Mouse (Mus musculus) layer of hippocampus, postnatal 25 days (tissue): Measurements from ENCODE around the gene Usp12. TPM values are rescaled to one million over a fixed set of nuclear protein-coding genes. Genes with fewer than 3 reads are reported as not detected.

ENCODE experiments used
- DNase-seq, 2 experiments: peaks; one replicate each; pipeline ENCODE4 v3.0.0; 2022; ENCODE audit warnings: mixed read lengths in 2 of 2, low spot score in 1 of 2; ENCODE audit errors: extremely low spot score in 1 of 2
- total RNA-seq, 2 experiments: library from RNA; stranded (reverse); gene quantifications; 2 replicates each; pipeline ENCODE4 v1.2.3; 2021

The Usp12 gene
- total RNA-seq, result 10 to 100 TPM; 58.2 to 58.9 TPM

- peak; percentile 94 to 98 for DNase-seq
These were observed at the start of gene Usp12 for GRCm38 (mm10) chr5:146794853-146795252. Gene Usp12, minus strand, starts transcription at chr5:146795006.

- DNase-seq, result no peak
These were observed 49.6 kb upstream of the Usp12 start for GRCm38 (mm10) chr5:146844301-146844941.

GRCm38 (mm10) chr5:146841996-146842395, 47.2 kb upstream of the Usp12 start:
- DNase-seq, result no peak

GRCm38 (mm10) chr5:146841301-146841700, 46.5 kb upstream of the Usp12 start:
- DNase-seq, result no peak

GRCm38 (mm10) chr5:146840422-146840821, 45.6 kb upstream of the Usp12 start:
- no peak for DNase-seq

GRCm38 (mm10) chr5:146839760-146840159, 45.0 kb upstream of the Usp12 start:
- no peak for DNase-seq

GRCm38 (mm10) chr5:146838836-146839648, 44.2 kb upstream of the Usp12 start:
- DNase-seq, result no peak

GRCm38 (mm10) chr5:146837967-146838720, 43.3 kb upstream of the Usp12 start:
- no peak for DNase-seq

GRCm38 (mm10) chr5:146834959-146835358, 40.2 kb upstream of the Usp12 start:
- no peak for DNase-seq

GRCm38 (mm10) chr5:146833673-146834201, 38.9 kb upstream of the Usp12 start:
- no peak for DNase-seq

GRCm38 (mm10) chr5:146832769-146833448, 38.1 kb upstream of the Usp12 start, which contains the start of gene Rpl21:
Gene Rpl21, plus strand, starts transcription at chr5:146832890.
- peak; percentile 87 to 99 for DNase-seq

- no peak for DNase-seq
These were observed 37.6 kb upstream of the Usp12 start for GRCm38 (mm10) chr5:146832435-146832768.

- no peak for DNase-seq
These were observed 34.7 kb upstream of the Usp12 start for GRCm38 (mm10) chr5:146829528-146829927.

GRCm38 (mm10) chr5:146823005-146823404, 28.2 kb upstream of the Usp12 start:
- no peak for DNase-seq

GRCm38 (mm10) chr5:146818906-146819623, 24.3 kb upstream of the Usp12 start:
- DNase-seq, result no peak

GRCm38 (mm10) chr5:146817583-146817982, 22.8 kb upstream of the Usp12 start:
- no peak for DNase-seq

- DNase-seq, result no peak
These were observed 20.6 kb upstream of the Usp12 start for GRCm38 (mm10) chr5:146815394-146815793.

GRCm38 (mm10) chr5:146813421-146813820, 18.6 kb upstream of the Usp12 start:
- no peak for DNase-seq

- DNase-seq, result no peak
These were observed 18.1 kb upstream of the Usp12 start for GRCm38 (mm10) chr5:146812866-146813265.

- no peak for DNase-seq
These were observed 15.1 kb upstream of the Usp12 start for GRCm38 (mm10) chr5:146809951-146810350.
